Mouse (Mus musculus): ENCODE measurements at regions not wholly inside any gene's neighbourhood (a gene's known extent, or its start where the extent isn't known, plus 50 kb on each side); places are given as distances from the start of the nearest gene placed in this dataset.

GRCm38 (mm10) chr12:65593559-65593958 is 368.2 kb downstream of the Wdr20rt start:
- DNase-seq (ENCODE audit: low spot score) = no peak

DNA sequence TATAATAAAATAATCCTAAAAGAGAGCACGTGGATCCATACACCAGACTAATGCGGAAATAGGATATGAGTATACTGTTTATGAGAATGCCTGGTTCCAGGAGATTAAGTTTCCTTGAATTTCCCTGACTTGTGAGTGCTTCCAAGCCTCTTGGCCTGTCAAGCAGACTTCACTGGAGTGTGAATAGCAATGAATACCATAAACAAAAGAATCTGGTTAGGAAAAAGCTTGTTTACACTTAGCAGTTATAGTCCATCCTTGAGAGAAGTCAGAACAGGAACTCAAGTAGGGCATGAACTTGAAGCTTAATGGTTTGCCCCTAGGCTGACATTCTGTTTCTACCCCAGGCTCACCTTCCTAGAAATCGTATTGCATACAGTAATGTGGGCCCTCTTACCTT is 368.8 kb downstream of the Wdr20rt start:
- DNase-seq (ENCODE audit: low spot score) = no peak

DNA sequence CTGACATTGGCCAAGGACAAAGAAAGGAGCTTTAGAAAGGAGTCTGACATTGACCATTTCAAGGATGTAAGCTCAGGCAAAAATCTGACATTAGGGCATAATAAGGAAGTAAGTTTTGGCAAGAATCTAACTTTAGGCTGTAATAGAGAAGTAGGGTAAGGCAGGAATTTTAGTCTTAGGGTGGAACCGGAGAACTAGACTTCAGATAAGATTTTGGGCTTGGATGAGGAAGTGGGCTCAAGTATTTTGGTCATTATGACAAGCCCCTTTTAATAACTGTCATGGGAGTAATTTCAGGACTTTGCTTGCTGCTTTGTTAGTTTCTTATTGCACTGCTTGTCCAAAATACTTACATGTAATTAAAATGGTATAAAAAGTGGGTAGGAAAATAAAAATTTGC is 418.9 kb downstream of the Wdr20rt start:
- no peak for DNase-seq (ENCODE audit: low spot score)

DNA sequence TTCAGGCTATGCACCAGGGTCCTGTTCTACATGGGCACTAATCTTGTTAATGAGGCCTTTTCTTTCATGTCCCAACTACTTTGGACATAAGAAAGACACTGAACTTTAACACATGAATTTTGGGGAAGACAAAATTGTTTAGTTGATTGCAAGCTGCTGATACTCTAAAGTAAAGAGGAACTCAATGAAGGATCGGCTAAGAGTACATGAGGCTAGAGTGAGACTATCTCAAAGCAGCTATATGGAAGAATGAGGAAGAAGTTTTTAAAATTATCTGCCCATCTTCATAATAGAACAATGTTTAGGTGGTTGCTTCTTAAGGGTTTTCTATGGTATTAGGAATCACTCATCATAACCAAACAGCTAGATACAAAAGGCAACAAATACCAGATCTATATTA is 431.5 kb downstream of the Wdr20rt start:
- no peak for DNase-seq (ENCODE audit: low spot score)

GRCm38 (mm10) chr12:65671673-65672072 is 446.4 kb downstream of the Wdr20rt start:
- DNase-seq (ENCODE audit: low spot score) = no peak

- DNase-seq (ENCODE audit: low spot score) = no peak
These were observed 447.9 kb downstream of the Wdr20rt start for GRCm38 (mm10) chr12:65673193-65673592.

- no peak for DNase-seq (ENCODE audit: low spot score)
These were observed 449.8 kb downstream of the Wdr20rt start for GRCm38 (mm10) chr12:65674916-65675660.

DNA sequence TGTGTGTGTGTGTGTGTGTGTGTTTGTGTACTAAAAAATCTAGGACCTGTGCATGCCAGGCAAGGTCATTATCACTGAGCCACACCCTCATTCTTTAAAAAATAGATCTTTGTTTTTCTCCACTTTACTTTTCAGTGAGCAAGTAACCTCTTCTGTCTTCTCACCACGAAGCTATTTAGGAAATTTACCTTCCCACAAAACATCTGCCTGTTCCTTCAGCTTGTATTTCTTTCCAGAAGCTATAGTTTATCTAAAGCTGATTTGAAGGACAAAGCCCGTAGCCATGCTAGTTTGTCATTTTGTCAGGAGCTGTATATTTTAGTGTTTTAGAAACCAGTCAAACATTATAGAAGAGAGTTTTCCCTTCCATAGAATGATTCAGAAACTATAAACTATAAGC is 455.0 kb downstream of the Wdr20rt start:
- DNase-seq (ENCODE audit: low spot score) = no peak

- DNase-seq (ENCODE audit: low spot score) = no peak
These were observed 456.5 kb downstream of the Wdr20rt start for GRCm38 (mm10) chr12:65681826-65682225.

GRCm38 (mm10) chr12:65704985-65705384 is 479.7 kb downstream of the Wdr20rt start:
- DNase-seq (ENCODE audit: low spot score) = no peak

GRCm38 (mm10) chr12:65712304-65712703 is 487.0 kb downstream of the Wdr20rt start:
- DNase-seq (ENCODE audit: low spot score) = no peak

Data from left cerebral cortex, adult 11 months (tissue).